Mouse (Mus musculus) C2C12 (cell line): ENCODE measurements around the gene Ubac2.

Experiments used
- CEBPB ChIP-seq: IDR thresholded peaks from one replicate; pipeline ENCODE4 v1.6.1; 2011; ENCODE audit warnings: low read depth, mild to moderate bottlenecking, control low read depth, moderate library complexity
- CTCF ChIP-seq: IDR thresholded peaks from one replicate; pipeline ENCODE4 v1.5.1; 2011; ENCODE audit not compliant: control insufficient read depth, insufficient read depth, insufficient read length
- MAX ChIP-seq: IDR thresholded peaks from one replicate; pipeline ENCODE4 v1.6.1; 2011; ENCODE audit warnings: mild to moderate bottlenecking, control low read depth
- USF1 ChIP-seq: IDR thresholded peaks from one replicate; pipeline ENCODE4 v1.6.1; 2011; ENCODE audit warnings: low read depth, mild to moderate bottlenecking, control low read depth, moderate library complexity

DNA sequence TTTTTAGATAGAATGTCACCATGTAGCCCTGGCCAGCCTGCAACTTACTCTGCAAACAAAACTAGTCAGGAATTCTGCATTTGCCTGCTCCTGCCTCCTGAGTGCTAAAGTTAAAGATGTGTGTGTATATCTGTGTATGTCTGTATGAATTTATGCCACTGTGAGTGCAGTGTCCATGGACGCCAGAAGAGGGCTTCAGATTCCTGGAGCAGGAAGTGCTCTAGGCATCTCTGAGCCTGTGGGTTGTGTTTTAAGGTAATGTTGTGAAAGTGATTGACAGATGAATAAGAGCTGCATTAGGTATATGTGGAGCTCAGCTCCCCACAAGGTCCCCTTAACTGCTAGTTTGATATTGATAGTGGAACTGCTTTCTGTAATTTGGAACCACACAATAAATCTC is 156.8 kb downstream of the Ubac2 start:
- TF ChIP-seq CTCF (no peak), MAX (no peak), CEBPB (no peak), USF1 (no peak)
